Mouse (Mus musculus) right cerebral cortex, postnatal 10 days (tissue): ENCODE measurements around the gene Slc4a3.

Experiments used
- DNase-seq, 2 experiments: peaks; one replicate each; pipeline ENCODE4 v3.0.0; 2021; ENCODE audit warnings: low spot score in 2 of 2

The Slc4a3 gene

DNA sequence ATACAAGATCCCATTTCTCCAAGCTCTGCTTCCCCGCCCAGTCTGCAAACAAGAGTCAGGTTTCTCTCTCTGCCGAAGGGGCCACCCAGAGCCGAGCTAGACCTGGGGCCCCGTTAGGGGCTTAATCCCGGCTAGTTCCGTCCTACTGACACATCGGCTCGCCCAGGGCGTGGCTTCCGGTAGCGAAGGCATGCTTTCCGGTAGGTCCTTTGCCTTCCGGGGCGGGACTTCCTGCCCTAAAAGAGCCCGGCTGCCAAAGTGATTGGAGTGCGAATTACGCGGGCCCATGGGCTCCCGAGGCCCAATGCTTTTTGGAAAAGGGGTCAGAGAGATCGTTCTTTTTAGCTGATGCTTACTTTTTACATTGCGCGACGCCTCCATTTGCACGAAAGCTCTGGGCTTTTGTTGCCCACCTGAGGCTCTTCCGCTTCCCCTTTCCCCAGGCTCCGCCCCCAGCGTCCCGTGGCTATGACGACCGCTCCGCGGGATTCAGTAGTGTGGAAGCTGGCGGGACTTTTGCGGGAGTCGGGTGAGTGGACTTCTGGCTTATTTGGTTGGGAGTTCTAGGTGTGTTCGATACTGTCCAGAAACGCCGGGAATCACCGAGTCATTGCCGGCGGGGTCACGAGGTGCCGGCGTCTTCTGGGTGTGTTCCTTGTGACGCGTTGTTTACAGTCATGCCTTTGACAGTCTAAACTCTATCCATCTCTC lies 24.6 kb upstream of the Slc4a3 start, which contains the start of gene Stk11ip:
Gene Stk11ip (plus strand): TSS at position 209 of the 711 bp plus-strand sequence.
- peak; percentile 93 to 95 for DNase-seq

DNA sequence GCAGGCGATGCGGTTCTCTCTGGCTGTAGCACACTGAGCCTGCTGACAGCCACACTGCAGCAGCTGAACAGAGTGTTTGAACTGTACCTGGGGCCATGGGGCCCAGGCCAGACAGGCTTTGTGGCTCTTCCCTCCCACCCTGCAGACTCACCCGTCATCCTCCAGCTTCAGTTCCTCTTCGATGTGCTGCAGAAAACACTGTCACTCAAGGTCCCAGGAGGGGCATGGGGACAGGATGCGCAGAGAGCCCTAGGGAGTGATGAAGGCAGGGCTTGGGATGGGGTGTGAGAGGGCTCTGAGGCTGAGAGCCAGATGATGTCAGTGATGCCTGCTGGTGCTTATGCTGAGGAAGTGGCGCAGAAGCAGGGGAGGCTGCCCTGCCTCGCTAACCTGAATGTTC lies 21.4 kb upstream of the Slc4a3 start:
- DNase-seq, result no peak

DNA sequence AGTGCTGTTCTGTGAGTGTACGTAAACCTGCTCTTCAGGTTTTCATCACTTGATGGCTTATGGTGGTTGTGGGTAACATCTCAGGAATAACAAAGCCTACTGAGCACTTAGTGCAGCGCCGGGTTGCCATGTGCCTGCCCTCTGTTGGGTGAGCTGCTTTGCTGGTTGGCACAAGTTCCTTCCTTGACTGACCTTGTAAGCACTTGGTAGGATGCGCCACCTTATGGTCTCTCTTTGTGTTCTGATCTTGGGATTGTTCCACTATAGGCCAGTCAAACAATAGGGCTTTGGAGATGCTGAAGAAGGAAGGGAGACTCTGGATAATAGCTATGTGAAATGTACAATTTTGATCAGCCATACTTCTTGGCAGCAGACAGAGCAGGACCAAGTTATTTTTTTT lies 15.5 kb upstream of the Slc4a3 start:
- DNase-seq, result no peak

DNA sequence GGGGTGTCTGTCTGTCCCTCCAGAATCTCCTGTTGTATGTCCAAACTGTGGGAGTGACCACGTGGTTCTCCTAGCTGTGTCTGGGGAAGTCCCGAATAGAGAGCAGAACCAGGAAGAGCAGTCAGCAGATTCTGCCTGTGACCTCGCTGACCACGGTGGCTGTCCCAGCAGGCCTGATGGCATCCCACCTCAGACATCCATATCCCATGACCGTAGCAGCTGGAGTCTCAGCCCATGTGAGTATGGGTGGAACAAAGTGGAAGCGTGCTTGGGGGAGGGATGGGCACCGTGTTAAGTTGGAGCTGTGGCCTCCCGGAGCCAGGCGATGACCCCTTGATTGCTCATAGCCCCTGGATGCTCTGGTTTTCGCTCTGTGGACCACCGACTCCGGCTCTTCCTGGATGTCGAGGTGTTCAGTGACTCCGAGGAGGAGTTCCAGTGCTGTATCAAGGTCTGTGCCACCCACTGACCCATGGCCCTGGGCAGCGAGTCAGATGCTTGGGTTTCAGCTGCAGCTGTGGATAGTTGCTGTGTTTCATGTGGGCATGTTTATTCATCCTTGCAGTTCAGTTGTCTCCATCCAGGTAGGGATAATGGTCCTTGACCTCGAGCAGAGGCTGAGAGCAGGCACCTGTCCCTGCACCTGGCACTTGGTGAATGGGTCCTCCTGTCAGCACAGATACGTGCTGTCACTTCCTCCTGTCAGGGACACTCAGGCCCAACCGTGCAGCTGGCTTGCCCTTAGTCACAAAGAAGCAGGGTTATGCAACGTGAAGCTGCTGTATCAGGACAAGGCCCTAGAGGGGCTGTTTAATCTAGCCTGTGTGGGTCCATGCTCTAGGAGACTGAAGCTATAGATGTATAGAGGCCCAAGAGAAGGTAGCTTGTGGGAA lies 13.5 kb upstream of the Slc4a3 start:
- no peak for DNase-seq

DNA sequence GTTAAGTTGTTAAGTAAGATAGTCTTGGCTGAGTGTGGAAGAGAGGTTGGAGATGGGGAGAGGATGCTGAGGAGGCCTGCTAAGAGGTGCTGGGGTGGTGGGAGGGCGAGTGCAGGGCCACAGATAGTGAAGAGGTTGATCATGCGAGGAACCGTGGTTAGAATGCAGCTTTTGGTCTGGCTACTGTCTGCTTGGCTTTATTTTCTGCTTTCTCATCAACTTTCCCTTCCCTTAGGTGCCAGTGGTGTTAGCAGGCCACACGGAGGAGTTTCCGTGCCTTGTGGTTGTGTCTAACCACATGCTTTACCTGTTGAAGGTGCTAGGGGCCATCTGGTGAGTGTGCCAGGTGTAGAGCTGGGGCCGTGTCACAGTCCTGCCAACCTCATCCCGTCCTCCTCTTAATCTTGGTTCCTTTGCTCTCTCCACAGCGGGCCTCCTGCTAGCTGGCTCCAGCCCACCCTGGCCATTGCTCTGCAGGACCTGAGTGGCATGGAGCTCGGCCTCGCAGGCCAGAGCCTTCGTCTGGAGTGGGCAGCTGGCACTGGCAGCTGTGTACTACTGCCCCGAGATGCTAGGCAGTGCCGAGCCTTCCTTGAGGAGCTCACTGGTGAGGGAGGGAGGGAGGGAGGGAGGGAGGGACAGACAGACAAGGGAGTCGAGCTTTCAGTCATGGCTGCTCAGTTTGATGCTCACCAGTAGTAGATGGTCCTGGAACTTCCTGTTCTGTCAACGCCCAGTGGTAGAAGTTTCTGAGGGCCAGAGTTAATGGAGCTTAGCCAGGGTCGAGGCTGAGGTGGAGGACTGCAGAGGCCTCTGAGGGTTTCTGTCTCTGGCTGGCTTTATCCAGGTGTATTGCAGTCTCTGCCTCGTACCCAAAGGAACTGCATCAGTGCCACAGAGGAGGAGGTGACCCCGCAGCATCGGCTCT lies 12.5 kb upstream of the Slc4a3 start:
- DNase-seq, result no peak

DNA sequence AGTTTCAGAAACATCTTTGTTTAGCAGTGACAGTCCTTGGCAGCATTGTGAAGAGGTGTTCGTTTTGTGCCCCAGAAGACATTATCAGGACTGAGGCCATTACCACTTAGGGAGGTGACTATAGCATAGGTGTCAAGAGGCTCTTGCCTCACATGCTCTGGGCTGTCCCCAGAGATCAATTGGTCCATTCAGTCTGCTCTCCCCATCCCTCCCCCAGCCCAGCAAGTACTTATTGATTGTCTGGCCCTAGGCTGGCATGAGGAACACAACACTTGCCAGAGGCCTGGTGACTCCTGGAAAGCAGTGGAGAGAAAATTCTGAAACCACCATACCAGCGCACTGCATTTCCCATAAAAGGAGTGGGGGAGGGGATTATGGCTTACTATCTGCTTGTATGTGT lies 8.5 kb upstream of the Slc4a3 start:
- no peak for DNase-seq

DNA sequence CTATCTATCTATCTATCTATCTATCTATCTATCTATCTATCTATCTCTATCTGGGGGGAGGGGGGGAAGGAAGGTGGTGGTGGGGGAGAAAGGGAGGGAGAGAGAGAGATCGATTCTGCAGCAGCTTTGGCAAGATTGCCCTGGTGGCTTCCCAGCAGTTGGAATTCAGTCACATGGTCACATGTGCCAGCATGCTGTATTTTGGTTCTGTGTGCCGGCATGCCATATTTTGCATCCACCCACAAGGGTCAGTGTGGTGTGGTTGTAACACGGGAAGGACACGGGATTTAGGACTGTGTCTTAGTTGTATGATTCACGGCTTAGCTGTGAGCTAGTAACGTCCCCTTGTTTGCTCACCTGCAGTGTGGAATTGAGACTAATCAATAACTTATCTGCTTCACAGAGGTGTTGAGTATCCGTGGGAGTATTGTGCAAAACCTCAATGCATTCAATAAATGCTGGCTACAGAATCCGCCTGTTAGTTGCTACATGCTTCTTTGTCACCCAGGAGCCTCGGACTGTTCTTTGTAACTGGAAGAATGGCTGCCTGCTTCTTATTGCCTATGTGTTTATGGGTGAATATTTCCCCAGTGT lies 7.4 kb upstream of the Slc4a3 start:
- DNase-seq, result no peak

DNA sequence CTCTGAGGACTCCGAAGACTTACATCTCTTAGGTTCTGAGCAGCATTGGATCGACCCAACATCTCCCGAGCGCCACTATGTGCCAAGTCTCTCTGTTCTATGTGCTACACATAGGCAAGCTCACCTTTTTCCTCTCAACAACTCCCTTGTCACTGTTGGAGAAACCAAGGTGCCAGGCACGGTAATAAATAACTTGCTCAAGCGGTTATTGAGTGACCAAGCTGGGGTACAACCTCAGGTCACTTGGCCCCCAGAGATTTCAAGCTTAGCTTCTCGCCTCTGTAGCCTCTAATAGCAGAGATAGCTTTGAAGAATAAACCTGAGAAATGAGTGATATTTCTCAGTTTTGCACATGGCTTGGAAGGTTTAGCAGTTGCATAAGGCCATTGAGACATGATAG lies 4.6 kb upstream of the Slc4a3 start:
- no peak for DNase-seq

DNA sequence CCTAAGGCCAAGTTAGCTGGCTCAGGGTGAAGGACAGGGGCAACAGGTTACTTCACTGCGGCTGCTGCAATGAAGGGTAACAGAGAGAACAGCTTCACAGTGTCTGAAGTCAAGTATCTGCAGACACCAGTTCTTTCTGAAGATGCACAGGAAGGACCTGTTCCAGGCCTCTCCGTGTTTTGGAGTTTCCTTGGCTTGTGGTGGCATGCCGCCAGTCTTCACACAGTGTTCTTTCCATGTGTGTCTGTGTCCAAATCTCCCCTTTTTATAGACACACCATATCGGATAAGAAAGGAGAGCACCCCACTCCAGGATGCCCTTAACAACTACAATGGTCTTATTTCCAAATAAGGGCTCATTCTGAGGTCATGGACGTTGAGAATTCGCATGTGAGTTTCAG lies 1.7 kb upstream of the Slc4a3 start:
- DNase-seq, result no peak

DNA sequence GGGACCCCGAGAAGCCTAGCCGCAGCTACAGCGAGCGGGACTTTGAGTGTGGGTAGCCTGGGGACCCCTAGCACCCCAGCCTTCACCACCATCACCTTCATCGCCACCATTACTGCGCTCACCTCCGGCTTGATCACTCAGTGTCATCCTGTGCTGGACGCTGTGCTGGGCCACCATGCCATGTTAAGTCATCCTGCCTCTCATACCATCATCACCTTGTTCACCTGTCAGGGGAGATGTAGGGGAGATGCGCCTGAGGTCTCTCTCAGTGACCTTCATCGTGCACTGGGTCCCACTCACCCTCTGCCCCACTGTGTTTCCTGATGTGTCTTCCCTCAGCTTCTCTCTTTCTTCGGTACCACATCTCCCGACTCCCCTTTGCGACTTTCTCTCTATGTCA lies 1.3 kb downstream of the Slc4a3 start:
- DNase-seq, result peak in 1 of 2 experiments; percentile 44

DNA sequence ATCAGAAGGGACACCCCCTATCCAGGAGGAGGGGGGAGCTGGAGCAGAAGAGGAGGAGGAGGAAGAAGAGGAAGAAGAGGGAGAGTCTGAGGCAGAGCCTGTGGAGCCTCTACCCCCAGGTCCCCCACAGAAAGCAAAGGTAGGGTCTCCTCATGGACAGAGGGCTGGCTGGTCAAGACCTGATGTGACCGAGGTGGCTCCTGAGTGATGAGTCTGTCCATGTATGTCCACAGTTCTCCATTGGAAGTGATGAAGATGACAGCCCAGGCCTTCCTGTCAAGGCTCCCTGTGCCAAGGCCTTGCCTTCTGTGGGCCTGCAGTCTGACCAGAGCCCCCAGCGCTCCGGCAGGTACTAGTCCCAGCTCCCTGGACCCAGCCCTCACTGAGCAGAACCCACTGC lies 2.0 kb downstream of the Slc4a3 start:
- no peak for DNase-seq

DNA sequence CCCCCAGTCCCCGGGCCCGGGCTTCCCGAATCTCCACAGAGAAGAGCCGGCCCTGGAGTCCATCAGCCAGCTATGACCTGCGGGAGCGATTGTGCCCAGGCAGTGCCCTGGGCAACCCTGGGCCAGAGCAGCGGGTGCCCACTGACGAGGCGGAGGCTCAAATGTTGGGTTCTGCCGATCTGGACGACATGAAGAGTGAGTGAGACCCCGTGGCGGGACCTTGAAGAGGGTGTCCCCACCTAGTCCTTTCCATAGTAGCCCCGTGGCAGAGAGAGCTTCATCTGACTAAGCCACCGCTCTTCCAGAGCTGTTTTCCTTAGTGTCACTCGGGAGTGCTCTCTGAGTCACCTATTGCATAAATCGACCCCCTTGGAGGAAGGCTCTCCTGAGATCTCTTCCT lies 2.8 kb downstream of the Slc4a3 start:
- no peak for DNase-seq

DNA sequence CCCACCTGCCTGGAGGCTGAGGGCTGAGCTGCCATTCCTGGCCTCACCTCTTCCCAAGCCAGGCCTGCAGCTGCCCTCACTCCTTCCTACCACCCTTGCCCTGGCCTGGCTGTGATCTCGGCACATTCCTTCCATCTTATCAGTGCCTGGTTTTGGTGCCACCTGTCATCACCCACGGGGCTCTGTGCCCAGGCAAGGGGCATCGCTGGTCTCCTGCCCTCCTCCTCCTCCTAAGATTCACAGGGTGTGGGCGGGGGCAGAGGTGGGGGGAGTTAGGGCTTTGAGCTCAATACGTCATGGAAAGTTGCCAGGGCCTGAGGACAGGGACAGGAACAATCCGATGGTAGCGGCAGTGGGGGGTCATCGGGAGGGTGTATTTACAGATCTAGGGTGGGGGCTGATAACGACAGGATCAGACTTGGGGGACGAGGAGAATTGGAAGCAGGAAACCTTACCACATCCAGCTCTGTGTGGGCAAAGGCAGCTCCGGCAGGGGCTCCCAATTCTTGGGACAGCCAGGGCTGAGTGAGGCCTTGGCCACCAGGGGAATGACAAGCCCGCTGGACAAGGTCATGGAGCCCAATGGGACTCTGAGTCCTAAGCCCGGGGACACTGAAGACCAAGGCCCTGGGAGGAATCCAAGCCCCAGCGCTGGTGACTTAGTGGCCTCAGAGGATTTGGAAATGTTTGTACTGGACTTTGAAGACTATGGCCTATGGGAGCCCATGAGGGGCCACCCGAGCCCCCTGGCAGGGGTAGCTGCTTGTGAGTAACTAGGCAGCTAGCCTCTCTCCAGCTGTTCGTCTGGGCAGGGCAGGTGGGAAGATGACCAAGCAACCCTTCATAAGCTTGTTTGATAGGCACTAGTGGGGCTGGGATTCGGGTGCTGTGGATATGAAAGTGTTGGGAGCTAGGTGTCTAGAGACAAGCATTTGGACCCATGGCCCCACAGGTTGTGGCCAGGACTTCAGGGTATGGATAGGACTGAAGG lies 3.5 kb downstream of the Slc4a3 start:
- DNase-seq, result no peak

DNA sequence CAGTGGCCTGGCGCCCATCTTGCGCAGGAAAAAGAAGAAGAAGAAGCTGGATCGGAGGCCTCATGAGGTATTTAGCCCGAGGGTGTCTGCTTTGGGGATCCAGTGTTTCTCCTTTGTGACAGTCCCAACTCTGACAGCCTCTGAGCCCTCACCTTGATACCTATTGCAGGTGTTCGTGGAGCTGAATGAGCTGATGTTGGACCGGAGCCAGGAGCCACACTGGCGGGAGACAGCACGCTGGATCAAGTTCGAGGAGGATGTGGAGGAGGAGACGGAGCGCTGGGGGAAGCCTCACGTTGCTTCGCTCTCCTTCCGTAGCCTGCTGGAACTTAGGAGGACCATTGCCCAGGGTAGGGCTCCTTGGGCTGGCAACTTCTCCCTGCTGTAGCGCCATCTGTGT lies 4.5 kb downstream of the Slc4a3 start:
- peak in 1 of 2 experiments; percentile 38 for DNase-seq

DNA sequence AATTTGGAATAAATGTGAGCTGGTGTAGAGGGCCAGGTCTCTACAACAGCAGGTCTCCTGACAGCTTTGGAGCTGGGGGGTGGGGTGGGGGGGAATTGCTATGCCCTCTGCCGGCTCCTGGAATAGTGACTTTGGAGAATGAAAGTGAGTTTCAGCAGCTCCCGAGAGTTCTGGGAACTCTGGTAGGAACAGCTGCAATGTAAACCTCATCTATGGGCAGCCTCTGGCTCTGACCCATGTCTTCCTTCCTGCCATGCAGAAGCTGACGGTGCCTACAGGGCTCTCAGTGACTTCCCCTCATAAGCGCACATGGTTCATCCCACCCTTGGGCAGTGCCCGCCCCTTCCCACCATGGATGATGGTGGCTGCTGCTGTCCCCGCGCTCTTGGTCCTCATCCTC lies 9.6 kb downstream of the Slc4a3 start:
- no peak for DNase-seq

DNA sequence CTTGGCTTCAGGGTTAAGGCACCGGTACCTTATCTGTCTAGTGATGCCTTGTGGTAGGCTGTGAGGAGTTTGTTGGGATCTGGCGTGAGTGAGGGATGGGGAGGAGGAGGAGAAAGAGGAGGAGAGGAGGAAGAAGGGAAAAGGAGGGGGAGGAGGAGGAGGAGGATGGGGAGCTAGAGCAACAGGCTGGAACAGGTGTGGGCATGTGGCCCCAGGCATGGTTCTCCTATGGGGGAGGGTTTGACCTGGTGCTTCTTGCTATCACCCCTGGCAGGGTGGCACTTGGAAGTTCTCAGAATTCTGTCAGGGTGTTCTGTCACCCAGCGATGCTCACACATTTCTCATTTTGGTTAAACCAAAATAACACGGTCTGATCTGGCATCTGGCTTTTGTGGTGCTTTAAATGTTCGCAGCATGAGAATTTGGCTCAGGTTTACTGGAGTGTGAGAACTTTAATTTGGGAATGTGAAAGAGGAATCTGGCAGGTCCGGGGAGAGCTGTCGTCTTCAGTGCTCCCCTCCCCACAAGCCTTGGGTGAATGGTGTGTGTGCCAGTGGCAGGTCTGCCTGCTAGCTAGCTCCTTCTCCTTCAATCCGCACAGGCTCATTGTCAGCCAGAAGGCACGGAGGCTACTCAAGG lies 10.2 kb downstream of the Slc4a3 start:
- peak; percentile 38 to 58 for DNase-seq

DNA sequence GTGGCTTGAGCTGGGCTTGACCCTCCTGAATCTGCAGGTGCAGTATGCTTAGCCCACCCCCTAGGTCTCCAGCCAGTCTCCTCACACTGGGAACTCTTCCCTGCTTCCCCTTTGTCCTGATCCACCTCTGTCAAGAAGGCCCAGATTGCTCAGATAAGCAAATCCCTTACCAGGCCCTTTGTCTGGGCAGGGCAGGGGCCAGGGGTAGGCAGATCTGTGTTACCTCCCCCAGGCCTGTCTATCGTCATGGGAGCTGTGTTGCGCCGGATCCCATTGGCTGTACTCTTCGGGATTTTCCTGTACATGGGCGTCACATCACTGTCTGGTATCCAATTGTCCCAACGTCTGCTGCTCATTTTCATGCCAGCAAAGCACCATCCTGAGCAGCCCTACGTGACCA lies 11.0 kb downstream of the Slc4a3 start:
- DNase-seq, result no peak

DNA sequence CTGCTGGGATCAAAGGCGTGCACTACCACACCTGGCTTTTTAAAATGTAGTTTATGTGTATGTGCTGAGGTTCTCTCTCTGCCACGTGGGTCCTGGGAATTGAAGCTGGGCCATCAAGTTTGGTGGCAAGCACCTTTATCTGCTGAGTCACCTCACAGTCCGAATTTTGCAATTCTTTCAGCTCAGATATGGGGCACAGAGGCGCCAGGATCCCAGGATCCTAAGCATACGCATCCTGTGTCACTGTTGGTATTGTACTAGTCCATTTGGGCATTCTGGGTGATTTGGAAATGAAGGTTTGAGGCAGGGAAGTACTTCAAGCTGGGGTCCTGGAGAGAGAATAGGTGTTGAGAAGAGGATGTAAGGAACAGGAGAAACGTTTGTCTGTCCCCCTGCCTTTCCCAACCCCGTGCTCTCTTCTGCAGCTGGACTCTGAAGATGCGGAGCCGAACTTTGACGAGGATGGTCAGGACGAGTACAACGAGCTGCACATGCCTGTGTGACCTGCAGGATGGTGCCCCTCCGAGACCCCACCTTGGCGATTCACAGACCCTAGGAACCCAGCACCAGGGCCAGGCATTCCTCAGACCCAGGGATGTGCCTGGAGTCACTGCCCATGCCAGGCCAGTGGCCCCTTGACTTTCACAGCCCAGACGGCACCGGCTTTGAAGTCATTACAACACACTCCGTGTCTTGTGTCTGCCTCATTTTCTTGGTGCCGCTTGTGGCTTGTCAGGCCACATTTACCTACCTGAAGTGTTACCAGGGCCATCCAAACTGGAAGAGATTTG lies 12.5 kb downstream of the Slc4a3 start:
- DNase-seq, result peak; percentile 44 to 55
